Mouse (Mus musculus) kidney, adult 10 weeks (tissue): ENCODE measurements around the gene Denr. TPM values are rescaled to one million over a fixed set of nuclear protein-coding genes. Genes with fewer than 3 reads are reported as not detected.

Experiments used
- polyA plus RNA-seq: library from polyadenylated mRNA; stranded (reverse); fragments of 350-450 nt; fragmentation: Illumina TruSeq; extraction: RNeasy Lipid Tissue Mini Kit (QIAGEN cat#74804); gene quantifications from one replicate; pipeline ENCODE4 v1.2.3, GENCODE M21; 2014; ENCODE audit warnings: low read depth, low replicate concordance

Denr gene
- polyA plus RNA-seq: 227 TPM

DNA sequence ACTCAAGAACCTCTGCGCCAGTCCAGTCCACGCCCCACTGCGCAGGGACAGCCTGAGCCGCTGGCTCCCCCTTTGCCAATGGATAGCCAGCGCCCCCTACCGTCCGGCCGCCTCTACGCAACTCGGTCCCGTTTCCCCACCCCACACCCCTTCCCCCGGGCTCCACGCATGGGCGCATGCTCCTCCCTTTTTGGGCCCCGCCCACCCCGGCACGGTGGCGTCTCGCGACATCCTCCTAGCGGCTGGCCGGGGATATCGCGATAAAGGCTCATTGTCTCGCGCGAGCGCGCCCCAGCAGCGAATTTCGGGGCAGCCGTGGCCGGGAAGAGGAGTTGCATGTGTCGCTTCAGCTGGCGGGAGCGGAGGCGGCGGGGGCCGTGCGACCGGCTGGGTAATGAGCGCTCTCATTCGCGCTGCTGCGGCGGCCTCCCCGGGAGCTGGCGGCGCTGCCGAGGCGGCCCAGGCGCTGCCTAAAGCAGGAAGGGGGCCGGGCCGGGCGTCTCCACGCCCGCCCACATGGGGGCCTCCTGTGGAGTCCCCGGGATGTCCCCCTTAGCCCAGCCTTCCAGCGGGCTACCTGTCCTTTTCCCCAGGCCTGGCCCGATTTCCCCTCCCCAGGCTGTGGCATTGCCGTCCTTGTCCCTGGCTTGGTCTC lies at the start of gene Denr:
Gene Denr (plus strand): TSS at position 200 of the 655 bp plus-strand sequence.

DNA sequence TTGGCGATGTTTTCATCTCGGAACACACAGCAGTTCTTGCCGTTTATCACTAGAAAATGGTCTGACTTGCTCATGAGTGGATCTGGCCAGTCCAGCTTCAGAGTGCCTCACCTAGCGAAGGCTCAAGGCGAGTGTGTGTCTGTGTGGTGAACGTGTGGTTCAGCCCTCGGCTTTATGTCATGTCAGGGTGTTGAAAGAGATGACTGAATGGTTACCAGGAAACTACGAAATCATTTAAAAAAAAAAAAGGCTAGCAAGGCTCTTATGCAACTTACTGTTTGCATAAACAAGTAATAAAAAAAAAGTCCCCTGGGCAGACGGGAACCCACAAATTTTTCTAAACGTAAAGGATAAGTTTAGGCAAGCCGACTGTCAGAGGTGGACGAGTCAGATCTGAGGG lies 41.6 kb upstream of the Denr start, which contains the start of gene Hcar2:
Gene Hcar2 (minus strand): TSS at position 135 of the 400 bp plus-strand sequence.

DNA sequence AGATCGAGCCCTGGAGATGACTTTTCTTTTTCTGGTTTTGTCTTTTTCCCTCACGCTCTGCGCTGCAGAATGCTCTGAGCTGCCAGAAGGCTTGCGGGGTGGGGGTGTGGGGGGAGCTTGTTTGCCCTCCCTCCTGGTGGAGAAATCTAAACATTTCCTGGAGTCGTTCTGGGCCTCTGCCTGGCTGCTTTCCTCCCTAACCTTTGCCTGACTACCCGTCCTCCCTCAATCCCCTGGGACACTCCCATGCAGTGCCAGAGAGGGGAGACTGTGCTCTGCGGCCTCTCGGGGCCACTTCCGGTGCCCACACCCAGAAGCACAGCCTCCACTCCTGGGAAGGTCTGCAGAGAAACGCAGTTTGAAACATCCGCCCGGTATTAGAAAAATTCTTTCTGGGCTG lies 27.0 kb upstream of the Denr start, which contains the start of gene Hcar1:
Gene Hcar1 (minus strand): TSS at position 93 of the 400 bp plus-strand sequence.

DNA sequence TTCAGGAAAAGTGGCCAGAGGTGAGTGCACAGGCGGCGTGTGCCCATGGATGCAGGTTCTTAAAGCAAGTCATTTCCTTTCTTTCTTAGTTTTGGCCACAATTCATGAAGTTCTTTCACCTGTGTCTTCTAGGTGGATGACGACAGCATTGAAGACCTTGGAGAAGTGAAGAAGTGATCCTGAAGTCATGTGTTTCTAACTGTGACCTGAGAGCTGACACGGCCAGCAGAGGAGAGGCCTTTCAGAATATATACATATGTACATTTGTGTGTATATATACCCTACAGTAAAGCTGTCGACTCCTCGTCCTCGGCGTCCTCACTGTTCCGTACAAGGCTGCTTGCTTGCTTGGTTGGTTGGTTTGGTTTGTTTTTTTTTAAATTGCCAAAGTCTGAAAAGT lies 20.1 kb downstream of the Denr start, which contains the start of gene Gm43518:
Gene Gm43518 (plus strand): TSS at position 301 of the 400 bp plus-strand sequence.

DNA sequence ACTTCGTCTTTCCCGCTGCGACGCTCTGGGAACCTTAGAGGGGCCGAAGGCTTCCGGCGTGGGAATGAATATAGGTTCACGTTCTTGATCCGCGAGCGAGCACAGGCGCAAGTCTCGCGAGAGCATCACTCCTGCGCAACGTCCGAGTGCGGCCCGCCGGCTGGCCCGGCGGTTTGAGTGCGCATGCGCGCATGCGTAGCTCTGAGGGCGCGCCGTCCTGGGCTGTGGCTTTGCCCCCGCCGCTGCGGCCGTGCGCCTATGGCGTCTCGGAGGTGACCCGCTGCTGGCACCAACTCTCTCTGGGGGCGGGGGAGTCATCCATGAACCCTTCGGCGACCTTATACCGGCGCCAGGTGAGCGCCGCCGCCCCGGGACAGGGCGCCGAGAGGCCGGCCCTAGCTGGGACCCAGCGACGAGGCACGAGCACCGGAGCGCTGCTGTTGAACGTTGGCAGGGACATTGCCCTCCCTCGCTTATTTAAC lies 23.6 kb downstream of the Denr start, which contains the start of gene Ccdc62:
Gene Ccdc62 (plus strand): TSS at position 172 of the 482 bp plus-strand sequence.

DNA sequence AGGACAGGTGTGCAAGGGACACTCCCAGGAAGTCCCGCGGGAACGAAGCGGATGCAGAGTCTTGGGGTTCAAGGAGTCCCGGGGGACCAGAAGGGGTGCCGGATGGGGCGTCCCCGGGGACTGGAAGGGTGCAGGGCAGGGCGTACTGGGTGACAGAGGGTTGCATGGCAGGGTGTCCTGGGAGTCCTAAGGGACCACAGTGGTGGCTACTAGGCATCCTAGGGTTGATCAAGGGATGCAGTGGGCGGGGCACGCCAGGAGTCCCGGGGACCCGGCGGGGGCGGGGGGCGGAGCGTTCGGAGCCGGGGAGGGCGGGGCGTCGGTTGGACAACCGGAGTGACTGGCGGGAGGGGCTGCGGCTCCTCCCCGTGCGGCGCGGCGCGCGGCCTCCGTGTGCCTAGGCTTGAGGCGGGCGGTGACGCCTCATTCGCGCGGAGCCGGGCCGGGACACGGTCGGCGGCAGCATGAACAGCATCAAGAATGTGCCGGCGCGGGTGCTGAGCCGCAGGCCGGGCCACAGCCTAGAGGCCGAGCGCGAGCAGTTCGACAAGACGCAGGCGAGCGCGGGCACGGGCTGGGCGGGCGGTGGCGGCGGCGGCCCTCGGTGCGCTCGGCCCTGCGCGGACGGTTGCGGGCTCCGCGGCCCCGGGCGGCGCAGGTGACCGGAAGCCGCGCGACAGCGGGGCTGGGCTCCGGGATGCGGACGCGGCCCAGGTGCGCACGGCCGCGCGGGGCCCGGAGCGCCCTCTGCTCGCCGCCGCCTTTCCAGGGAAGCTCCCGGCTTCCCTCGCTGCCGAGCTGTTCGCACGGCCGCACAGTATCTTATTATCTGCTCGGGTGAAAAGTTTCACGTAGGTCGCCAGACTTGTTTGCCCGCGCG lies 66.6 kb downstream of the Denr start, which contains the start of gene Hip1r:
Gene Hip1r (plus strand): TSS at position 330 of the 880 bp plus-strand sequence.

Other genes starting within 250 kb of the Denr start
- gene Clip1, start 222.6 kb upstream of the Denr start, polyA plus RNA-seq: 41.1 TPM
- 100 TPM for gene Zcchc8, start 186.1 kb upstream of the Denr start, polyA plus RNA-seq
- gene Rsrc2, start 157.8 kb upstream of the Denr start, polyA plus RNA-seq: 188 TPM
- 0.73 TPM for gene Kntc1, start 157.5 kb upstream of the Denr start, polyA plus RNA-seq
- not detected for gene Hcar2, start 41.7 kb upstream of the Denr start, polyA plus RNA-seq
- 2.6 TPM for gene Hcar1, start 27.2 kb upstream of the Denr start, polyA plus RNA-seq
- not detected for gene Gm43518, start 20.2 kb downstream of the Denr start, polyA plus RNA-seq
- 4.1 TPM for gene Ccdc62, start 23.5 kb downstream of the Denr start, polyA plus RNA-seq
- gene Hip1r, start 66.5 kb downstream of the Denr start, polyA plus RNA-seq: 1.2 TPM
- 2.8 TPM for gene Vps37b, start 125.1 kb downstream of the Denr start, polyA plus RNA-seq
- 0.65 TPM for gene Abcb9, start 188.6 kb downstream of the Denr start, polyA plus RNA-seq
- 1.8 TPM for gene Ogfod2, start 205.1 kb downstream of the Denr start, polyA plus RNA-seq
- 2.1 TPM for gene Arl6ip4, start 208.9 kb downstream of the Denr start, polyA plus RNA-seq